Mouse (Mus musculus): ENCODE measurements around the gene Rpe. TPM values are rescaled to one million over a fixed set of nuclear protein-coding genes. Genes with fewer than 3 reads are reported as not detected.

Rpe gene
- polyA plus RNA-seq, 1 experiment = 7.6 TPM

DNA sequence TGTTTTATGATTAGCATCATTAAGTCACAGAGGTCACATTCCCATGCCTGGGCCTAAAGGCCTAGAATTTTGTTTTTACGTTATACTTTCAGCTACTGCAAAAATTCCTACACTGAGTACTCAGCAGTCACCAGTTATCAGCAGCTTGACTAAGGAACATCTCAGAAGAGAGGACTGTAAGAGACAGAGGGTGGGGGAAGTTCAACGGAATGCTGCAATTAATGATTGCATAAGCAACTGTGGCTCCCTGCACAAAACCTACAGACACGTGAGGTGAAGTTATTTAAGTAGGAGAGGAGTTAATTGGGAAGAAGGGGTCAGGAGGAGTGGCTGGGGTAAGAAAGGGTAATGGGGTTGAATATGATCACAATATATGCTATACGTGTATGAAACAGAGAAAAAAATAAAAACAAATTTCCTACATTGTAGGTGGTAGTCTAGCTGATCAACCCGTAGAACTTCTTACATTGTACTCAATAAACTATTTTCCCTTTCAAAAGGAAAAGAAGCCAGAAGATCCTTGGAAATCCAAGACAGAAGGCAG, 410 bp upstream of the Rpe start:
- Histone ChIP-seq H3K27me3 (ENCODE audit: control insufficient read depth, insufficient read depth, insufficient read length) (no peaks in the 10 kb centered on the region), H3K4me3 (peak overlapping the region; percentile 60), H3K4me2 (ENCODE audit: low read depth) (peak overlapping the region; percentile 28), H3K36me3 (ENCODE audit: control insufficient read depth, insufficient read depth) (no peaks in the 10 kb centered on the region), H3ac (ENCODE audit: control insufficient read depth, insufficient read length) (peak overlapping the region; percentile 72), H3K79me2 (ENCODE audit: control insufficient read depth, insufficient read depth) (peaks cover 34% of the 10 kb centered on the region)
- no peak for TF ChIP-seq E2F4 (IDR thresholded peaks at IDR 0.05; ENCODE audit: insufficient read depth)
- TF ChIP-seq SRF (IDR thresholded peaks at IDR 0.05; ENCODE audit: control insufficient read depth, insufficient read length, low read depth) = no peak
- TF ChIP-seq POLR2A (IDR thresholded peaks at IDR 0.05; ENCODE audit: insufficient read length, low read depth) = no peak
- no peak for TF ChIP-seq MAX (IDR thresholded peaks at IDR 0.05; ENCODE audit: low read depth)
- TF ChIP-seq CEBPB (IDR thresholded peaks at IDR 0.05; ENCODE audit: insufficient read depth, poor library complexity, severe bottlenecking) = no peak
- no peak for TF ChIP-seq USF1 (IDR thresholded peaks at IDR 0.05; ENCODE audit: low read depth)
- TF ChIP-seq TCF12 (IDR thresholded peaks at IDR 0.05; ENCODE audit: insufficient read depth, poor library complexity, severe bottlenecking) = no peak

DNA sequence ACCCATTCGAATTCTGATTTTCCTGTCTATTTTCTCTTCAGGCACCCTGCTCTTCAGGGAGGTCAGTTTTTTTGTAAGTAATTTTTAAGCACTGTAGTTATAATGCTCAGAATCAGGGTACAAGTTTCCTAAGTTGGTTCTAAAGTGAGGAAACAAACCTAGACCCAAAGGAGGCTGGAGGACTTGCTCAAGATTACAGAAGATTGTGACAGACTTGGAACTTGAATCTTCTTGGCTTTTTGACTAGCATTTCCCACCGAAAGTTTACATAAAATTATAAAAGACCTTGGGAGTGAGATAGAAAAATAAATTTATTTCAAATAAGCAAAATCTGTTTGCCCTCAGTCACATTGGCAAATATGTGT, 927 bp downstream of the Rpe start:
- Histone ChIP-seq H3K4me2 (ENCODE audit: low read depth) (peak overlapping the region; percentile 69), H3K36me3 (ENCODE audit: control insufficient read depth, insufficient read depth) (peaks cover 4% of the 10 kb centered on the region), H3K4me3 (peak overlapping the region; percentile 60), H3K79me2 (ENCODE audit: control insufficient read depth, insufficient read depth) (peaks cover 34% of the 10 kb centered on the region), H3ac (ENCODE audit: control insufficient read depth, insufficient read length) (peak overlapping the region; percentile 72), H3K27me3 (ENCODE audit: control insufficient read depth, insufficient read depth, insufficient read length) (no peaks in the 10 kb centered on the region)
- TF ChIP-seq TCF12 (IDR thresholded peaks at IDR 0.05; ENCODE audit: insufficient read depth, poor library complexity, severe bottlenecking) (no peak), USF1 (IDR thresholded peaks at IDR 0.05; ENCODE audit: low read depth) (no peak), MYOD1 (IDR thresholded peaks at IDR 0.05; ENCODE audit: control insufficient read depth in 1 of 3, insufficient read length in 2 of 3, low read depth in 2 of 3) (no peak), MYOG (IDR thresholded peaks at IDR 0.05; ENCODE audit: control insufficient read depth in 1 of 3, insufficient read depth in 1 of 3, insufficient read length in 2 of 3, low read depth in 2 of 3) (no peak), E2F4 (IDR thresholded peaks at IDR 0.05; ENCODE audit: insufficient read depth) (no peak), CEBPB (IDR thresholded peaks at IDR 0.05; ENCODE audit: insufficient read depth, poor library complexity, severe bottlenecking) (no peak), POLR2A (IDR thresholded peaks at IDR 0.05; ENCODE audit: insufficient read length, low read depth) (no peak), SRF (IDR thresholded peaks at IDR 0.05; ENCODE audit: control insufficient read depth, insufficient read length, low read depth) (no peak), MAX (IDR thresholded peaks at IDR 0.05; ENCODE audit: low read depth) (no peak), REST (IDR thresholded peaks at IDR 0.05; ENCODE audit: insufficient read depth, insufficient read length) (no peak), POLR2AphosphoS2 (IDR thresholded peaks at IDR 0.05; ENCODE audit: insufficient read length, low read depth) (no peak), TCF3 (IDR thresholded peaks at IDR 0.05; ENCODE audit: insufficient read length, low read depth) (no peak)

- Histone ChIP-seq H3K4me2 (ENCODE audit: low read depth) (no peak overlapping the region), H3ac (ENCODE audit: control insufficient read depth, insufficient read length) (no peak overlapping the region), H3K79me2 (ENCODE audit: control insufficient read depth, insufficient read depth) (peaks cover 34% of the 10 kb centered on the region)
These were observed 2.2 kb downstream of the Rpe start for GRCm38 (mm10) chr1:66702623-66703345.

GRCm38 (mm10) chr1:66704523-66704922, 3.9 kb downstream of the Rpe start:
- TF ChIP-seq E2F4 (IDR thresholded peaks at IDR 0.05; ENCODE audit: insufficient read depth) (no peak), CEBPB (IDR thresholded peaks at IDR 0.05; ENCODE audit: insufficient read depth, poor library complexity, severe bottlenecking) (no peak), POLR2A (IDR thresholded peaks at IDR 0.05; ENCODE audit: insufficient read length, low read depth) (no peak), SRF (IDR thresholded peaks at IDR 0.05; ENCODE audit: control insufficient read depth, insufficient read length, low read depth) (no peak), MYOD1 (IDR thresholded peaks at IDR 0.05; ENCODE audit: control insufficient read depth in 1 of 3, insufficient read length in 2 of 3, low read depth in 2 of 3) (no peak), TCF3 (IDR thresholded peaks at IDR 0.05; ENCODE audit: insufficient read length, low read depth) (no peak)
- H3K4me3 ChIP-seq = no peak overlapping the region

More at GRCm38 (mm10) chr1:66702623-66703345, 2.2 kb downstream of the Rpe start:
- Histone ChIP-seq H3K36me3 (ENCODE audit: control insufficient read depth, insufficient read depth) (peaks cover 12% of the 10 kb centered on the region), H3K27me3 (ENCODE audit: control insufficient read depth, insufficient read depth, insufficient read length) (no peaks in the 10 kb centered on the region), H3K4me3 (no peak overlapping the region)
- TF ChIP-seq REST (IDR thresholded peaks at IDR 0.05; ENCODE audit: insufficient read depth, insufficient read length) (no peak), E2F4 (IDR thresholded peaks at IDR 0.05; ENCODE audit: insufficient read depth) (no peak), CEBPB (IDR thresholded peaks at IDR 0.05; ENCODE audit: insufficient read depth, poor library complexity, severe bottlenecking) (no peak), TCF12 (IDR thresholded peaks at IDR 0.05; ENCODE audit: insufficient read depth, poor library complexity, severe bottlenecking) (no peak), POLR2A (IDR thresholded peaks at IDR 0.05; ENCODE audit: insufficient read length, low read depth) (no peak), TCF3 (IDR thresholded peaks at IDR 0.05; ENCODE audit: insufficient read length, low read depth) (no peak), POLR2AphosphoS2 (IDR thresholded peaks at IDR 0.05; ENCODE audit: insufficient read length, low read depth) (no peak), MYOD1 (IDR thresholded peaks at IDR 0.05; ENCODE audit: control insufficient read depth in 1 of 3, insufficient read length in 2 of 3, low read depth in 2 of 3) (no peak), USF1 (IDR thresholded peaks at IDR 0.05; ENCODE audit: low read depth) (no peak), MAX (IDR thresholded peaks at IDR 0.05; ENCODE audit: low read depth) (no peak), SRF (IDR thresholded peaks at IDR 0.05; ENCODE audit: control insufficient read depth, insufficient read length, low read depth) (no peak), MYOG (IDR thresholded peaks at IDR 0.05; ENCODE audit: control insufficient read depth in 1 of 3, insufficient read depth in 1 of 3, insufficient read length in 2 of 3, low read depth in 2 of 3) (no peak)

More at GRCm38 (mm10) chr1:66704523-66704922, 3.9 kb downstream of the Rpe start:
- H3K4me2 ChIP-seq (ENCODE audit: low read depth) = no peak overlapping the region
- H3ac ChIP-seq (ENCODE audit: control insufficient read depth, insufficient read length) = no peak overlapping the region
- H3K27me3 ChIP-seq (ENCODE audit: control insufficient read depth, insufficient read depth, insufficient read length) = no peaks in the 10 kb centered on the region
- H3K36me3 ChIP-seq (ENCODE audit: control insufficient read depth, insufficient read depth) = peaks cover 14% of the 10 kb centered on the region
- peaks cover 38% of the 10 kb centered on the region for H3K79me2 ChIP-seq (ENCODE audit: control insufficient read depth, insufficient read depth)
